ENCODE assay signal across 24 mouse cellular contexts in the genomic region with DNA sequence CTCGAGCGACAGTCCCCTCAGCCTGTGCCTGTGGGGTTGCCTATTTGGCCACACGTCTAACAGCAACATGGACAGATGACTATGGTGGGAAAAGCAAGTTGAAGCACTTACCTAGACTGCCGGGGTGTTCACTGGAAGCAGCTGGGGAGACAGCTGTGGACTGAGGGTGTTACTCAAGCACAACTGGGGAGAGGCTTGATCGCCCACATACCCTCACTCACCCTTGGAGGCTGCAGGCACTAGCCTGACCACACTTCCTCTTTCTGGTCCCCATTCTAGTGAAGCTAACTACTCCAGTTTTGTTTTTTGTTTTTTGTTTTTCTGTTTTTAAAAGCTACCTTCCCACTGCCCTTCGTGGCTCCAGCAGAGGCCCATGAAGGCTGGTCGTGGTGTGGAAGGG. TPM values are rescaled to one million over a fixed set of nuclear protein-coding genes. Genes with fewer than 3 reads are reported as not detected.
DNase-seq lines count a peak whose midpoint lies in the region; ATAC-seq and TF ChIP-seq lines count a peak whose summit lies in the region.
"Had no signal": no experiment of that assay in that cellular context is flagged by ENCODE, and none has a peak within 500 bp of the region (broad histone marks: within the 10 kb centered on the region; RNA-seq: fewer than 3 reads in every experiment).

A gene (minus strand): TSS at position 222 of the 400 bp plus-strand sequence.

- no peak within 1 kb of the TSS for H3K4me3 ChIP-seq in intestine, postnatal 0 days (ENCODE audit: low read depth, low read length)
- no peak within 1 kb of the TSS for H3K4me3 ChIP-seq in intestine, embryonic 16.5 days (ENCODE audit: low read length)
- H3K4me3 ChIP-seq in limb, embryonic 10.5 days: no peak within 1 kb of the TSS
- H3K4me3 ChIP-seq: embryonic facial prominence, embryonic 15.5 days; forebrain, embryonic 10.5 days; hindbrain, embryonic 15.5 days; midbrain, embryonic 12.5 days; neural tube, embryonic 15.5 days; stomach, embryonic 15.5 days had no signal

- no peaks in the 10 kb centered on the region for H3K9me3 ChIP-seq in intestine, postnatal 0 days (ENCODE audit: control insufficient read depth)
- H3K9me3 ChIP-seq in intestine, embryonic 16.5 days (ENCODE audit: control insufficient read depth, low read length): no peaks in the 10 kb centered on the region
- H3K9me3 ChIP-seq in limb, embryonic 10.5 days (replicated peaks): no peaks in the 10 kb centered on the region
- H3K9me3 ChIP-seq: embryonic facial prominence, embryonic 15.5 days; forebrain, embryonic 10.5 days; hindbrain, embryonic 15.5 days; midbrain, embryonic 12.5 days; neural tube, embryonic 15.5 days; stomach, embryonic 15.5 days had no signal

- H3K27me3 ChIP-seq in intestine, postnatal 0 days (replicated peaks; ENCODE audit: control insufficient read depth, insufficient read depth, low read length): no peaks in the 10 kb centered on the region
- H3K27me3 ChIP-seq in intestine, embryonic 16.5 days (replicated peaks; ENCODE audit: control insufficient read depth, insufficient read depth, low read length): no peaks in the 10 kb centered on the region
- H3K27me3 ChIP-seq in limb, embryonic 10.5 days (ENCODE audit: low read depth, poor library complexity, severe bottlenecking): no peaks in the 10 kb centered on the region
- H3K27me3 ChIP-seq: embryonic facial prominence, embryonic 15.5 days; hindbrain, embryonic 15.5 days; midbrain, embryonic 12.5 days; neural tube, embryonic 15.5 days; stomach, embryonic 15.5 days had no signal

- DNase-seq in B cell, adult 2 months: peak; percentile 69 to 73
- peak; percentile 50 to 62 for DNase-seq in natural killer cell, adult 2 months (ENCODE audit: low spot score in 2 of 2)
- DNase-seq in limb, embryonic 10.5 days (ENCODE audit: low spot score): no peak
- no peak for DNase-seq in kidney, postnatal 25 days
- DNase-seq in cerebellum, adult 18-20 months: no peak
- DNase-seq: embryo, embryonic 11 days; gastrocnemius, postnatal 14 days; kidney, adult 2 months; kidney, postnatal 36 days; layer of hippocampus, postnatal 36 days had no signal

- 0 out of 2 replicates have a peak within 1 kb of the TSS, but pooled peaks have one; percentile 21 for H3K27ac ChIP-seq in intestine, postnatal 0 days (ENCODE audit: low read depth, low read length)
- no peak within 1 kb of the TSS for H3K27ac ChIP-seq in intestine, embryonic 16.5 days (ENCODE audit: low read length)
- H3K27ac ChIP-seq in limb, embryonic 10.5 days: no peak within 1 kb of the TSS
- H3K27ac ChIP-seq: embryonic facial prominence, embryonic 15.5 days; forebrain, embryonic 10.5 days; hindbrain, embryonic 15.5 days; midbrain, embryonic 12.5 days; neural tube, embryonic 15.5 days; stomach, embryonic 15.5 days had no signal

- H3K4me2 ChIP-seq in intestine, postnatal 0 days (replicated peaks; ENCODE audit: low read depth): no peak within 1 kb of the TSS
- no peak within 1 kb of the TSS for H3K4me2 ChIP-seq in intestine, embryonic 16.5 days (ENCODE audit: low read depth, low read length)
- H3K4me2 ChIP-seq: embryonic facial prominence, embryonic 15.5 days; heart, embryonic 11.5 days; hindbrain, embryonic 15.5 days; liver, embryonic 11.5 days; midbrain, embryonic 12.5 days; neural tube, embryonic 15.5 days; stomach, embryonic 15.5 days had no signal

- 74% methylated on average over 7 of the region's 7 CpGs for WGBS in intestine, postnatal 0 days
- WGBS in intestine, embryonic 16.5 days: 80% methylated on average over 7 of the region's 7 CpGs
- 85% methylated on average over 7 of the region's 7 CpGs for WGBS in limb, embryonic 10.5 days

- H3K36me3 ChIP-seq in intestine, postnatal 0 days (ENCODE audit: control insufficient read depth, insufficient read depth): no peaks in the 10 kb centered on the region
- H3K36me3 ChIP-seq in intestine, embryonic 16.5 days (ENCODE audit: control insufficient read depth, insufficient read depth, low read length): no peaks in the 10 kb centered on the region
- no peaks in the 10 kb centered on the region for H3K36me3 ChIP-seq in limb, embryonic 10.5 days
- H3K36me3 ChIP-seq: embryonic facial prominence, embryonic 15.5 days; forebrain, embryonic 10.5 days; hindbrain, embryonic 15.5 days; midbrain, embryonic 12.5 days; neural tube, embryonic 15.5 days; stomach, embryonic 15.5 days had no signal

- no peak for ATAC-seq in intestine, postnatal 0 days
- ATAC-seq in intestine, embryonic 16.5 days: no peak
- peak; percentile 80 for ATAC-seq in common myeloid progenitor, adult 5-6 weeks (replicated peaks; ENCODE audit: low read depth, poor library complexity, severe bottlenecking)

- no peaks in the 10 kb centered on the region for H3K4me1 ChIP-seq in intestine, postnatal 0 days (replicated peaks; ENCODE audit: control insufficient read depth, insufficient read depth, low read length)
- no peaks in the 10 kb centered on the region for H3K4me1 ChIP-seq in intestine, embryonic 16.5 days (ENCODE audit: control insufficient read depth, insufficient read depth, low read length)
- no peaks in the 10 kb centered on the region for H3K4me1 ChIP-seq in limb, embryonic 10.5 days
- H3K4me1 ChIP-seq: embryonic facial prominence, embryonic 15.5 days; forebrain, embryonic 10.5 days; hindbrain, embryonic 15.5 days; midbrain, embryonic 12.5 days; neural tube, embryonic 15.5 days; stomach, embryonic 15.5 days had no signal

- no peak within 1 kb of the TSS for H3K9ac ChIP-seq in intestine, postnatal 0 days (ENCODE audit: low read depth, low read length)
- no peak within 1 kb of the TSS for H3K9ac ChIP-seq in intestine, embryonic 16.5 days (ENCODE audit: low read depth, low read length)
- H3K9ac ChIP-seq: embryonic facial prominence, embryonic 15.5 days; hindbrain, embryonic 15.5 days; midbrain, embryonic 12.5 days; neural tube, embryonic 15.5 days; stomach, embryonic 15.5 days had no signal

- TF ChIP-seq CTCF in intestine, postnatal 0 days (IDR thresholded peaks at IDR 0.05; ENCODE audit: low read depth): no peak

RNA-seq across cellular contexts. Expression of the gene that starts here (rescaled TPM):
- polyA plus RNA-seq in intestine, postnatal 0 days (2015; fragmentation: Nextera tagmentation; extraction: Ambion mirVana): 1.9 and 2.0 TPM in 2 replicates
- polyA plus RNA-seq in intestine, embryonic 16.5 days (2015; fragmentation: Nextera tagmentation; extraction: Ambion mirVana): 0.37 and 1.0 TPM in 2 replicates
- total RNA-seq in common myeloid progenitor, adult 5-6 weeks (2017): not detected in 2 replicates
- polyA plus RNA-seq in limb, embryonic 10.5 days (2016; fragmentation: Nextera tagmentation; extraction: Ambion mirVana): 0.18 TPM in 1 of 2 replicates, not detected in the other
- total RNA-seq: layer of hippocampus, postnatal 36 days; left cerebral cortex, postnatal 36 days had no signal
- polyA plus RNA-seq: brain, embryonic 14.5 days; C2C12; embryonic facial prominence, embryonic 15.5 days; forebrain, embryonic 10.5 days; hindbrain, embryonic 15.5 days; midbrain, embryonic 12.5 days had no signal

Comparison
In these comparisons a context has a peak if more than half of its experiments do, and no peak if none do; other contexts are left out.
1. Peak in ATAC-seq in common myeloid progenitor, adult 5-6 weeks; RNA of the gene not detected or under 1 TPM.
2. DNase-seq: peak in B cell, adult 2 months (2 of 2) and natural killer cell, adult 2 months (2 of 2); none in limb, embryonic 10.5 days (single experiment), kidney, postnatal 25 days (0 of 2) and cerebellum, adult 18-20 months (0 of 2).